Mouse (Mus musculus) myocyte (in vitro differentiated cells): ENCODE data around the gene S100a10. TPM values are rescaled to one million over a fixed set of nuclear protein-coding genes. Genes with fewer than 3 reads are reported as not detected.

Experiments
- H3K27me3 ChIP-seq: one replicate; pipeline ENCODE4 v1.6.1; 2011; ENCODE audit not compliant: control insufficient read depth, insufficient read depth, insufficient read length
- H3K36me3 ChIP-seq: one replicate; pipeline ENCODE4 v1.6.1; 2011; ENCODE audit not compliant: control insufficient read depth, insufficient read depth
- H3K4me2 ChIP-seq: one replicate; pipeline ENCODE4 v1.6.1; 2011; ENCODE audit warnings: low read depth, control low read depth
- H3K4me3 ChIP-seq: one replicate; pipeline ENCODE4 v1.5.1; 2011; ENCODE audit warnings: mild to moderate bottlenecking, control low read depth, moderate library complexity
- H3K79me2 ChIP-seq: one replicate; pipeline ENCODE4 v1.6.1; 2011; ENCODE audit not compliant: control insufficient read depth, insufficient read depth
- H3ac ChIP-seq: one replicate; pipeline ENCODE4 v1.6.1; 2011; ENCODE audit not compliant: control insufficient read depth, insufficient read length
- CEBPB ChIP-seq: IDR thresholded peaks from 2 replicates; pipeline ENCODE4 v1.6.1; 2011; ENCODE audit warnings: mild to moderate bottlenecking, moderate library complexity; ENCODE audit not compliant: poor library complexity, insufficient read depth, severe bottlenecking
- E2F4 ChIP-seq: IDR thresholded peaks from one replicate; pipeline ENCODE4 v1.6.1; 2011; ENCODE audit warnings: mild to moderate bottlenecking, control low read depth, moderate library complexity; ENCODE audit not compliant: insufficient read depth
- MAX ChIP-seq: IDR thresholded peaks from one replicate; pipeline ENCODE4 v1.6.1; 2011; ENCODE audit warnings: low read depth, mild to moderate bottlenecking, control low read depth
- MYOD1 ChIP-seq, 3 experiments: IDR thresholded peaks; one replicate each; pipeline ENCODE4 v1.6.1; 2011; ENCODE audit warnings: control low read depth in 2 of 3, low read depth in 2 of 3, mild to moderate bottlenecking in 2 of 3, moderate library complexity in 1 of 3; ENCODE audit not compliant: insufficient read length in 2 of 3, control insufficient read depth in 1 of 3
- MYOG ChIP-seq, 3 experiments: IDR thresholded peaks; one replicate each; pipeline ENCODE4 v1.6.1; 2011; ENCODE audit warnings: control low read depth in 2 of 3, low read depth in 2 of 3, mild to moderate bottlenecking in 2 of 3; ENCODE audit not compliant: insufficient read length in 2 of 3, control insufficient read depth in 1 of 3, insufficient read depth in 1 of 3
- POLR2A ChIP-seq: IDR thresholded peaks from one replicate; pipeline ENCODE4 v1.6.1; 2011; ENCODE audit warnings: low read depth, mild to moderate bottlenecking, control low read depth, moderate library complexity; ENCODE audit not compliant: insufficient read length
- POLR2AphosphoS2 ChIP-seq: IDR thresholded peaks from one replicate; pipeline ENCODE4 v1.6.1; 2011; ENCODE audit warnings: low read depth, control low read depth; ENCODE audit not compliant: insufficient read length
- REST ChIP-seq: IDR thresholded peaks from one replicate; pipeline ENCODE4 v1.6.1; 2011; ENCODE audit warnings: mild to moderate bottlenecking, control low read depth, moderate library complexity; ENCODE audit not compliant: insufficient read depth, insufficient read length
- SRF ChIP-seq: IDR thresholded peaks from one replicate; pipeline ENCODE4 v1.6.1; 2011; ENCODE audit warnings: low read depth; ENCODE audit not compliant: control insufficient read depth, insufficient read length
- TCF12 ChIP-seq: IDR thresholded peaks from one replicate; pipeline ENCODE4 v1.6.1; 2011; ENCODE audit warnings: mild to moderate bottlenecking, control low read depth; ENCODE audit not compliant: poor library complexity, insufficient read depth, severe bottlenecking
- TCF3 ChIP-seq: IDR thresholded peaks from one replicate; pipeline ENCODE4 v1.6.1; 2011; ENCODE audit warnings: low read depth, control low read depth; ENCODE audit not compliant: insufficient read length
- USF1 ChIP-seq: IDR thresholded peaks from one replicate; pipeline ENCODE4 v1.6.1; 2011; ENCODE audit warnings: low read depth, mild to moderate bottlenecking, control low read depth, moderate library complexity
- polyA plus RNA-seq: library from polyadenylated mRNA; unstranded; fragments of >200 nt; fragmentation: generic; extraction: Trizol; gene quantifications from one replicate; pipeline ENCODE4 v1.2.1, GENCODE M21; 2012; ENCODE audit warnings: missing spikeins

Gene S100a10
- polyA plus RNA-seq, 1 experiment: 788 TPM

DNA sequence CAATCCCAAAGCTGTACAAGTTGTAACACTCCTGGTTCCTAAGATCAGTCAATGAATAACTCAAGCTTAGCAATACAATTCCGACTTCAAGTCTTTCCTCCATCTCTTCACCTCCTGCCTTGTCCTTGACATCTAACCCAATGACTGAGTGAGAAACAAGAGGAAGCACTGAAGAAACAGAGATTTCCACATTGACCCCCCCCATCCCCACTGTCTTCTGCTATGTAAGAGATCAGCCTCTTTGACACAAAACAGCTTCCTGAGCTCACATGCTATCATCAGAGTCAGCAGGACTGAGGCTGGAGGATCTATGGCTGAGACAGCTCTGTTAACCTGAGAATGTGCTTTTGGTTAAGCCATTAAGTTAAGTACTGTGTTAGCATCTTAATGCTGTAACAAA, 43.8 kb upstream of the S100a10 start:
- Histone ChIP-seq H3ac (no peak overlapping the region), H3K27me3 (no peaks in the 10 kb centered on the region), H3K36me3 (no peaks in the 10 kb centered on the region), H3K79me2 (no peaks in the 10 kb centered on the region), H3K4me2 (no peak overlapping the region), H3K4me3 (no peak overlapping the region)
- TF ChIP-seq MYOG (IDR thresholded peaks at IDR 0.05; ENCODE audit: control insufficient read depth in 1 of 3, insufficient read depth in 1 of 3, insufficient read length in 2 of 3, low read depth in 2 of 3): no peak

DNA sequence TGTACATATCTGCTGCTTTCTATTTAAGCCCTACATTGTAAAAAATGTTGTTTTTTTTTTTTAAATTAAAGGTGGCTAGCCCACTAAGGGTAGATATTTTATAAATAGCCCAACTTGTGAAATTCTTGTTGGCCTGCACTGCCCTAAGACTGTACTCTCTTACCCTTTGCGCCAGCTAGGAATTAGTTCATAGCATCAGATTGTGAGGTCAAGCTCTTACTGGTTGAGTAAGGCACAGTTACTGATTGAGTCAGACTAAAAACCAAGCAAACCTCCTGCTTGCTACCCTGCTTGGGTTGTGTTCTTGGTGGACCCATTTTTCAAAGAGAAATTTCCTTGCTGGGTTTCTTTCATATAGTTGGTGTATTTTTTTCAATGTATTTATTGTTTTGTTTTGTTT, 43.1 kb upstream of the S100a10 start:
- no peaks in the 10 kb centered on the region for H3K27me3 ChIP-seq
- TF ChIP-seq POLR2A: no peak
- no peak for TF ChIP-seq TCF3
- TF ChIP-seq CEBPB: no peak
- no peak for TF ChIP-seq TCF12
- TF ChIP-seq MYOD1 (IDR thresholded peaks at IDR 0.05; ENCODE audit: control insufficient read depth in 1 of 3, insufficient read length in 2 of 3, low read depth in 2 of 3): no peak
- no peak for TF ChIP-seq E2F4
- TF ChIP-seq MYOG (IDR thresholded peaks at IDR 0.05; ENCODE audit: control insufficient read depth in 1 of 3, insufficient read depth in 1 of 3, insufficient read length in 2 of 3, low read depth in 2 of 3): no peak
- no peak for TF ChIP-seq SRF
- no peak for TF ChIP-seq USF1
- no peak for TF ChIP-seq POLR2AphosphoS2
- TF ChIP-seq MAX: no peak
- no peak for TF ChIP-seq REST
- H3K79me2 ChIP-seq: no peaks in the 10 kb centered on the region
- no peak overlapping the region for H3ac ChIP-seq
- H3K36me3 ChIP-seq: no peaks in the 10 kb centered on the region
- H3K4me2 ChIP-seq: no peak overlapping the region
- H3K4me3 ChIP-seq: no peak overlapping the region

DNA sequence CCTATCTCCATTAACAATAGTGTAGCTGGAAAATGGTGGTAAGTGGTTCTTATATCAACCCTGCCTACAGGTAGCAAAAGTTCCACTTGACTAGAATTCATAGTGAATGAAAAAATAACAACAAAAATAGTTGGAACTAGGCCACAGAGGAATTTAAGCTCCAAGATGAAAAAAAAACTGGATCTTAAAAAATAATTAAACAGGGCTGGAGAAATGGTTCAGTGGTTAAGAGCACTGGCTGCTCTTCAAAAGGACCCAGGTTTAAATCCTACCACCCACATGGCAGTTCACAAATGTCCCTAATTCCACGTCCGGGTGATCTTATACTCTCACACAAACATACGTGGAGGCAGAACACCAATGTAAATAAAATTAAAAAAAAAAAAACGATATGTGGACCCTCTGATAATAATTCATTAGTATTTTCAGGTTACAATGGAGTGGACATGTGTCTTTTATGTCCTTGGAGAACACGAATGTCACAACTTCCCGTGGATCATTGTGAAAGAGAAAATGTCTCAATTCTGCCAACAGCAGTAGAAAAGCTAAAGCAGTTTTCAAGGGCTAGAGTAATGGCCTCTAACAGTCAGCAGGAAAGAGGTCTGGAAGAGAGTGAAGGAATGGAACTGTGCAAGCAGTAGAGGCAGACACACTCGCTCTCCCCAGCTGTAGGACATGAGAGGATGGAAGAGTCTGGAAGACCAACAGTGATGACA, 42.3 kb upstream of the S100a10 start:
- no peak overlapping the region for H3ac ChIP-seq
- no peak overlapping the region for H3K4me3 ChIP-seq
- no peaks in the 10 kb centered on the region for H3K36me3 ChIP-seq
- no peak for TF ChIP-seq SRF
- H3K27me3 ChIP-seq: no peaks in the 10 kb centered on the region
- H3K79me2 ChIP-seq: no peaks in the 10 kb centered on the region
- H3K4me2 ChIP-seq: no peak overlapping the region

DNA sequence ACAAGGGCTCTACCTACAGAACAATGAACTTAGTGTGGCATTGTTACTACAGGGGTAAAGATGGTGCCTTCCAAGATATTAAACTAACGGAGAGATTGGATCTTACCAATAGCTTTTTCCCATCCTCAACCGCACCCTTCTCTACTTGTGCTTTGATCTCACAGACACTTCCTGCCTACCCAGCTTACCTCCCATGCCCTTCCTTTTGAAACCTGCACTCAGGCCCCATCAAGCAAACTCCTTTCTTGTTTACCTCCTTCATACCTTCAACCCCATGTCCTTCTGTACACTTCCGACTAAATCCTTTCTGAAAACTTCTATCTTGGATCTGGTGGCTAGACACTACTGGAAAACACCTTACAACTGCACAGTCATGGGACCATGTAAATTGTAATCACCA, 40.3 kb upstream of the S100a10 start:
- no peaks in the 10 kb centered on the region for H3K79me2 ChIP-seq
- H3K36me3 ChIP-seq: no peaks in the 10 kb centered on the region
- no peaks in the 10 kb centered on the region for H3K27me3 ChIP-seq
- no peak overlapping the region for H3K4me2 ChIP-seq
- H3K4me3 ChIP-seq: no peak overlapping the region
- H3ac ChIP-seq: no peak overlapping the region
- no peak for TF ChIP-seq TCF3
- no peak for TF ChIP-seq CEBPB
- no peak for TF ChIP-seq MAX
- TF ChIP-seq MYOD1 (IDR thresholded peaks at IDR 0.05; ENCODE audit: control insufficient read depth in 1 of 3, insufficient read length in 2 of 3, low read depth in 2 of 3): no peak
- no peak for TF ChIP-seq E2F4
- TF ChIP-seq USF1: no peak
- no peak for TF ChIP-seq SRF
- no peak for TF ChIP-seq POLR2AphosphoS2
- TF ChIP-seq POLR2A: no peak
- no peak for TF ChIP-seq TCF12
- TF ChIP-seq REST: no peak
- TF ChIP-seq MYOG (IDR thresholded peaks at IDR 0.05; ENCODE audit: control insufficient read depth in 1 of 3, insufficient read depth in 1 of 3, insufficient read length in 2 of 3, low read depth in 2 of 3): no peak

DNA sequence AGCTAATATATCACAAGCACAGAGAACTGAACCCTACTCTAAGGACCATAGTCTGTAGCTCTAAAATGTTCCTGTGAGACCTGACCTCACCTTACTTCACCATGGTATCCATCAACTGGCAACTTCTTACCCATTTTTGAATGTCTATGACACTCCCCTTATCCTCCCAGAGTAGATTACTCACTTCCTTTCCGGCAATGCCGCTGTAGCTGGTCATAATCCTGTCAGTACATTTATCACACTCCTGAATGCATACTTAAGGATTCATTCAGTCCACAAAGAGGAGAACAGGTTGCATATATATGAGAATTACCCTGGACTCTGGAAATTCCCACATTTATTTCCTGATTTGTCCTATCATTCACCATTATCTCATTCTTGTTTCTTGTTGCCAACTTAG, 37.5 kb upstream of the S100a10 start:
- no peak overlapping the region for H3ac ChIP-seq
- no peak overlapping the region for H3K4me3 ChIP-seq
- peaks cover 14% of the 10 kb centered on the region for H3K79me2 ChIP-seq
- H3K36me3 ChIP-seq: no peaks in the 10 kb centered on the region
- H3K4me2 ChIP-seq: no peak overlapping the region
- no peak for TF ChIP-seq REST
- no peak for TF ChIP-seq POLR2A
- no peak for TF ChIP-seq MYOD1 (IDR thresholded peaks at IDR 0.05; ENCODE audit: control insufficient read depth in 1 of 3, insufficient read length in 2 of 3, low read depth in 2 of 3)
- TF ChIP-seq MAX: no peak
- TF ChIP-seq SRF: no peak
- no peak for TF ChIP-seq POLR2AphosphoS2
- no peak for TF ChIP-seq TCF3
- no peak for TF ChIP-seq MYOG (IDR thresholded peaks at IDR 0.05; ENCODE audit: control insufficient read depth in 1 of 3, insufficient read depth in 1 of 3, insufficient read length in 2 of 3, low read depth in 2 of 3)
- TF ChIP-seq E2F4: no peak
- TF ChIP-seq TCF12: no peak
- no peak for TF ChIP-seq USF1
- TF ChIP-seq CEBPB: no peak
- H3K27me3 ChIP-seq: no peaks in the 10 kb centered on the region
